Mouse (Mus musculus) gonadal fat pad, adult 2 months (tissue): Measurements from ENCODE around the gene Fam135a. TPM values are rescaled to one million over a fixed set of nuclear protein-coding genes. Genes with fewer than 3 reads are reported as not detected.
"Not testable (repeated sequence)": the region's sequence is repeated elsewhere in the genome, so short reads cannot be mapped to it uniquely, and the experiment has no call there.

ENCODE experiments used
- DNase-seq: peaks from one replicate; pipeline ENCODE4 v3.0.0-alpha.2; 2012; ENCODE audit warnings: low read depth
- polyA plus RNA-seq: library from polyadenylated mRNA; depleted of rRNA; stranded (reverse); fragments of >200 nt; gene quantifications from 2 replicates; pipeline ENCODE4 v1.2.3, GENCODE M21; 2012

The Fam135a gene
- polyA plus RNA-seq, 1 experiment, result 6.9 TPM

DNA sequence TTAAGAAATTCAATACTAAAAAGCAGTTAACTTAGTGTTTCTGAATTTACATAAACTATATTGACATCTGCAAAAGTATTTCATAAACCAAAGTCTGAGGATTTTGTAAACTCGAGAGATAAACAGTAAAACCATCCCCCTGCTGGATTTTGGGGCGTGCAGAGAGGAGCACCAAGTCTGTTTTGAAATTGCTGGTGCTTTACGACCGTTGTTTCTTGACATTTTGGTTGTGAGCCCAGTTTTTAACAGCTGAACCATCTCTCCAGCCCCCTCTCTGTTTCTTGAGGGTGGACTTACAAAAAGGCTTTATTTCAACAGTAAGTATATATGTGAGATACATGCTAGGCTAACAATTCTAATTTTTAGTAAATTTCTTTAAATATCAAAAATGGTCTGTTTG is 33.4 kb downstream of the Fam135a start:
- DNase-seq, result no peak

DNA sequence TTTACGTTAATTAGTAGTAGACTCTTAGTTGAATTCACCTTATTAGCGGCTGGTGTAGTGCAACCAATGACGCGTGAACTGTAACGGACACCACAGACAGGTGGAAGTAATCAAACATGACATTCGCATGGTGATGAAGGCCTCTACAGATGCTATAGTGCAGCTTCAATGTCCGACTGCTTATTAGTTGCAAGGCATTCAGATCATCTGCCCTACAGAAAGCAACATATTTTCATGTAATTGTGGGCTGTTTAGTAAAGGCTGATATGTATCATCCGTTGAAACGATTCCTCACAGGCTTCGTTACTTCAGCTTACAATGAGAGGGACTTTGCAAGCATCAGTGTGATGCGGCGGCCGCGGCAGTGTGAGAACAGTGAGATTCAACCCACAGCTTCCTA is 44.4 kb downstream of the Fam135a start:
- no peak for DNase-seq

DNA sequence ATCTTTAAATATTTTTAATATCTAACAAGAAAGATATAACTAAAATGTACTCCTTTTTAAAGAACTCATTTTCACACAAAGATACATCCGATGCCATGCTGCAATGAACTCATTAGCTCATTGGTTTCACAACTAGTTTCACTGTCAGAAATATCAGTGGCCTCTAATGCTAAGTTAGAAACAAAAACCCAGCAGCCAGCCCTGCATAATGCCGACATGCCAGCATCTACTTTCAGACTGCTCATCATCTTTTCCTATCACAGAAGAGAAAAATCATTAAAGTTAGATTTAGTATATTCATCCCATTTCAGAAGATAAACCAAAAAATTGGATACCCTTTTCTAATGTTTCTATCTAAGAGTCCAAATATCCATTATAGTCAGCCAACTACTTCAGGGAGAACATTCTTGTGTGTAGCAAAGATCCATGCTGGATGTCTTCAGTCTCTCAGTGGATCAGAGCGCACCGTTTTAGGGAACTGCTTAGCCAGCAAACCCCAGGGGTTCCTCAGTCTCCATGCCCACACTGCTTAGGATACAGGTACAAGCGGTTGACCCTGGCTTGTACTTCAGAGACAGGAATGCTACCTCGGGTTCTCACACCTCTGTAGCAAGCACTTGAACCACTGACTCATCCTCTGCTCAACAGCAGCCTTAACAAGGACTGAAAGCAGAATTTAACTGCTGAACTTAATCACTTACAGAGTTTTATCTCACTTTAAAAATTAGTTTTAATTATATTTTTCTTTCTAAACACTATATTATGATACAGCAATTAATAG is 53.2 kb downstream of the Fam135a start:
- DNase-seq, result no peak

DNA sequence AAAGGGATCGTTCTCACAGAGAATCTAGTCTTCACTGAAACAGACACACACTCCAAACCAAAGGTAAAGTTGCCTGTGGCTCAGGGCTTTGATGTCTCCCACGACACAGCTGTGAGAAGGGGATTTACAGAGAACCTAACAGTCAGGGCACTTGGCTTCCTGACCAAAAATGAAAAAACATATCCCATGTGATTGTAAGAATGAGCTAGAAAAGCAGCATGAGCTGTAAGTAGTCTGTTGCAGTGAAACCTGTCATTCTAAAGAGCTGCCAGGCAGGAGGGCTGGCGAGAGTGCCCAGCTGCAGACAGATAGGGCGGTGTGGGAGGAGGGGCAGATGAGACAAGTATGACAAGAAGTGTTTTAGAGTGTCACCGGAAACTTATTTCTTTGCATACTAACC is 54.5 kb downstream of the Fam135a start:
- no peak for DNase-seq

DNA sequence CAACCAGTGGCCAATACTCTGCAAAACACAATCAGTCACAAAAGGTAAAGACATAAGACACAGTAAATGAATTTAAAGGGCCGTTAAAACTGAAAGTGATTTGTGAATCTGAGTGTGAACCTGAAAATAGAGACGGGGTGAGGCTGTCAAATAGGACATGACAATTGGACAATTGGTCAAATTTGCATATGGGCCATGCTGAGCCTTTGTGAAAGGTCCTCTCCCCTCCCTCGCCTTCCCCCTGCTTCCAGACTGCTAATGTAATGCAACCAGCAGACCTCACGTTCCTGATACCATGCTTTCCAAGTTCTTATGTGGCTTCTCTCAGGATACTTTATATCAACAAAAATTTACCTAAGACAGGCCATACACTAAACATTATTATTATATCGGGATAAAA is 57.1 kb downstream of the Fam135a start:
- no peak for DNase-seq

DNA sequence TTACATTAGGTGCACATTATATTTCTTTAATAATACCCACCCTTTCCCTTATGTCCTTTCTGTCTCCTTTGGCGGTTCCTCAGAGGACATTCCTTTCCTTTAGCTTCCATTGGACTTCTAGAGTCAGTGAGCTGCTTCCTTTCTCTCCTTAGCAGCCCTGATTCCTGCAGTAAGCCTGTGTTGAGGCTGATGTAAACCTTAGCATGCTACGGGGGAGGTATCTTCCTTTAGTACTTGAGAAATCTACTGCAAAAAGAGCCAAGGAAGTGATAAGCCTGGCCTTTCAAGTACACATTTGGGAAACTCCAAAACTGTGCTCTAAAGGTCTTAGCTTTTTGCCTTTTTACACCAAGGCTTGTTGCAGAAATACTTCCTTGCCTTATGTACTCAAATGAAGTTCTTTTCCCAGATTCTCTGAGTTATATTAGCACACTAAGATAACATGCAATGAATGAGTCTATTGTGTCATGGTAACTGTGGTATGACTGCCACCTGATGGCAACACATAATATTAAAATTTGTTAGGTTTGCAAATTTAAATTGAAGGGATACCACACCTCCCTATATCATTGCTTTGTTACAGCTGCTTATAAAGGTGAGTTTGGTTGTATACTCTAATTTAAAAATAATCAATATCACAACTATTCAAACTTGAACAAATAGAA is 66.2 kb downstream of the Fam135a start:
- no peak for DNase-seq

DNA sequence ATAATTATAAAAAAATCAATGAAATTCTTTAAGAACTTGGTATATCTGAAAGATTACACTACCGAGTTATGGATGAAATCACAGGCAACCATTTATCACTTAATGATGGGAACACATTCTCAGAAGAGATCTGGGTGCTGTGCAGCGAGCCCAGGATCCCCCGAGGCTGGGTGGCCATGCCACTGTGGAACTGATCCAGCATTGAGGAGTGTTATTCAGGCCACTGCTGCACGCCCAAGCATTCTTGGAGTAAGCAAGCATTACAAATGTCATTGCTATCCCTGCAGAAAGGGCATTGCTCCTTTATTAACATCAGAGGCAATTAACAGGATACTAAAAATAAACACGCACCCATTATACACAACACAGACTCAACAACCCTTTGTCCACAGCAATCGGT is 89.3 kb downstream of the Fam135a start:
- no peak for DNase-seq

DNA sequence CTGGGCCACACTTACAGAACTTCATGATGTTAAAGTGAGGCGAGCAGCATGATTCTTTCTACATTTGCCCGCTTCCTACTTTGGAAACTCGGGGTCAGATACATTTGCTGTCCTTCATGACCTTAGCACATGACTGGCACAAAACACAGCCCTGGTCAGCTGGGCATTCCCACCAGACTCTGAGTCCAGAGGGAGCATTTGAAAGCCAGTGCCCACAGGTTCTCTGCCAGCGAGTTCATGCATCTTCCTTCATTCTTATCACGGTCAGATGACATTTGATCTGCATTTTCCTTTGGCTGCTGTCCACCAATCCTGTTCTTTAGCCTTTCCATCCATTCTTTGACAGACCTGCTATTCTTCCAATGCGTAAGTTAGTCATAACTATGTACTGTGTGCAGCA is 90.1 kb downstream of the Fam135a start:
- DNase-seq, result no peak

DNA sequence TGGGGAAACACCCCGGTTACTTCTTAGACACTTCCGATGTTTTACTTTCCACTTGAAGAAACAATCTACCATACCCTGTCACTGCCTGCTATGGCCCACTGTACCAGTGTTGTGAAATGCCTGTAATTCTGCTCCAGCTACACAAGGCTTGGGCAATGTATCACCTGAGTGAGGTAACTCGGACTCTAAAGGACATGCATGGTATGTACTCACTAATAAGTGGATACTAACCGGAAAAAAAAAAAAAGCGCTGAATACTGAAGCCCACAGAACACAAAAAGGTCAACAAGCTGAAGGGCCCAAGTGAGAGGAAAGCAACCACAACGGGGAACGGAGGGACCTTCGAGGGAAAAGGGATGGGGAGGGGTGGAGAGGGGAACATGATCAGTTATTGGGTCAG is 92.5 kb downstream of the Fam135a start:
- DNase-seq, result no peak

DNA sequence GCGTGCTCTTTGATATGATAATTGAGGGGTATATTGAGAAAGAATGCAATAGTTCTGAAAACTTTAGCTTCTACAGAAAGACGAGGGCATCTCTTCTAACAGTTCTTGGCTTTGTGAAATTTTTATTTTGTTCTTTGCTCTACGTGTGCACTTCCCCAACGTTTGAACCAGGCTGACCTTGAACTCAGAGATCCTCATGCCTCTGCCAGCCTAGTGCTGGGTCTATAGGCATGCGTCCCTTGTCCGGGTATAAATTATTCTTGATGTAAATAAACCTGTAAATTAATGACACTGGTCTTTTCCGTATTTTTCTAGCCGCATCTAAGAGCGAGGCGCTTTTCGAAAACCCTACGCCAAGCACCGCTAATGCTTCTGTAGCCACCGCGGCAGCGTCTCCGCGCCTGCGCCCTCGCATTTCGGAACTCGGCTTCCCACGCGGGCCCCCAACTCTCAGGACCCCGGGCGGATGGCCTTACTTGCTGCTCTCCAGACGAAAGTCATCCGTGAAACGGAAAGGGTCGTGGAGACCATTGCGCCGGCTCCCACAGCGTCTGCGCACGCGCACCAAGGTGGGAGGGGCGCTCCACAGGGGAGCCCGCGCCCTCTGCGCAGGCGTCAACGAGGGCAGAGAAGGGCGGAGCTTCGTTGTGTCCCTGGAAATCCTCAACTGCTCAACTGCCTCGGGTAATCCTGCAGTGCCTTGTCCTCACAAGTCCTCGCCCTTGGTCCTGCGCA is 94.9 kb downstream of the Fam135a start, which contains the start of gene Sdhaf4:
TSS of gene Sdhaf4 (minus strand) at position 587 of the 735 bp plus-strand sequence.
- peak; percentile 58 for DNase-seq

DNA sequence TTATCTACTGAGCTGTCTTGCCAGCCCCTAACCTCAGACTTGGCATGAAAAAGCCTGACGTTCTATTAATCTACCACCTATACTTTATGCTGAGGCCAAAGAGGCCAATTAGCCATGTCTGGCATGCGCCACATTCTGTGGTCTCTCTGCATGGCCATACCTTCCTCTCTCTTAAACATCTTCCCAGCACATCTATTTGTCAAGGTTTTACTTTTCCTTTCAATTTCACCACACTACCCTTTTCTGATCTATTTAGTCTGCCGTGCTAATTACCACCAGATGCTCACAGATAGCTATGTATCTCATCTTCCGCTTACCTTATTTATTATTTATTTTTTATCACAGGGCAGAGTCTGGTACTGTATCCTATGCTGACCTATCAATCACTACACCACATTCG is 100.8 kb downstream of the Fam135a start:
- DNase-seq, result no peak

DNA sequence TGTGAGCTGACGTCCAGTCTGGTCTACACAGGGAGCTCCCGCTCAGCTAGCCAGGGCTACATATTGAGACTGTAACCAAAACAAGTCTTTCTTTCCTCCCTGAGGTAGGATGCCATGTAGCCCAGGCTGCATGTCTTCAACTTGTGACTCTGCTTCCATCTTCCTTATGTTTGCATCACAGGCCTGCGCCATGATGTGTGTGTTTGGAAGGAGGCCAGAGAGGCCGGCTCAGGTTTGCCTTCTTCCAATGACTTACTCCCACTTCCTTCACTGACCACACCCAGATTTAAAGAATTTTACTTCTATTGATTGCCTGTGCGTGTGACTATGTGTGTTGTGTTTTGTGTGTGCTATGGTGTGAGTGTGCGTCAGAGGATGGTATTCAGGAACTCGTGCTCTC is 101.3 kb downstream of the Fam135a start:
- DNase-seq, result no peak

DNA sequence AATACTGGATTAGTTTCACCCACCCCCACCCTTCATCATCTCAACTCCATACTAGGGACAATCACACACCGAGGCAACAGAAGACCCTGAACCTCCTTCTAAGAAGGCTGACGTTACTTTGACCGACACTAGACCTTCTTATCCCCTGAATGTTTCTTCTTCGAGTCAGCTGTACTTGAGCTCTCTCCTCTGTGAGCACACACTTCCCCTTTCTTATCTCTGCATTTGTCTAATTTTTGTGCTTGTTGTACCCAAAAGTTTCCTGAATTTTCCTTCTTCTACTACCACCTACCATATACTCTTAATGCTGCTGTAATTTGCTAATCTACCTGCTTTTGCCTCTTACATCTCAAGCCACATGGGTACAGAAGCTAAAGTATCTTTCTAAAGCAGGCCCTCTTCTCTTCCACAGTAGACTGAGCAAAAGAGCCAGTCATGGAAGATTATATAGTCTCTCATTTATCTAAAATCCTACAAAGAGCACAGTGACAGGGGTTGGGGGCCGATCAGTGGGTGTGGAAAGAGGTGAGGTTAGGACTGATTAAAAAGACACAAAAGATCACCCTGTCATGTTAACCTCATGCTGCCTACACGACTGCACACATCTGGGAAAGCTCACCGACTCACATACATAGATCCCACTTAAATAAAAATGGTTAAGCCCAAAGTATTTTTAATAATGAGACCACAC is 101.9 kb downstream of the Fam135a start:
- no peak for DNase-seq

DNA sequence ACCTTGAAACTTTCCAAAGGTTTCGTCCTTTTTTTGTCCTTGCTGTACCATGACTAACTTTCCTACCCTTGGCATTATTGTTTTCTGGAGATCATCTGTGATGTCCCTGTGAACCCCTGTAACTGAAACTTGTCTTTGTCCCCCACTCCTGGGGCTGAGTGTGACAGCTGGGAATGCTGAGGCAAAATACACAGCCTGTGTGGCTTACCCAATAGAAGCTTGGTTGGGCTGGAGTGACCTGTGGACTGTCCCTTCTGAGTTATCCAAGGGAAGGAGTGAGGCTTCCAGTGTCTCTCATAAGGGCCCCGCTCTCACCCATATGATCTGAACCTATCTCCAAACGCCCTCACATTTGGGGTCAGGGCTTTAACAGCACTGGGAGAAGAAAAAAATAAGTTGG is 102.6 kb downstream of the Fam135a start:
- DNase-seq, result no peak

DNA sequence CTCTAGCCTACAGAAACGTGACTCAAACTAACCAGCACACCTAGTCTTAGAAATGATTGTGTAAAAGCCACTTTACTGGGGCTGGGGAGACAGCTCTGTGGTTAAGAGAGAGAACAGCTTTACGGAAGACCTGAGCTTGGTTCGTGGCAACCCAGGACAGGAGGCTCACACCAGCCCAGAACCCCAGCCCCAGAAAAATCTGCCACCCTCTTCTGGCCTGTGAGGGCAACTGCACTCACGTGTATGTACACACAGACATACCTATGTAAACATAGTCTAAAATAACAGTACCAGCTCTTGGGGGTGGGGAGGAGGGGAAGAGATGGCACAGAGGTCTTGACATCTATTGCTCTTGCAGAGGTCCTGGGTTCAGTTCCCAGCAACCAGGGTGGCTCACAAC is 104.7 kb downstream of the Fam135a start:
- DNase-seq, result no peak

DNA sequence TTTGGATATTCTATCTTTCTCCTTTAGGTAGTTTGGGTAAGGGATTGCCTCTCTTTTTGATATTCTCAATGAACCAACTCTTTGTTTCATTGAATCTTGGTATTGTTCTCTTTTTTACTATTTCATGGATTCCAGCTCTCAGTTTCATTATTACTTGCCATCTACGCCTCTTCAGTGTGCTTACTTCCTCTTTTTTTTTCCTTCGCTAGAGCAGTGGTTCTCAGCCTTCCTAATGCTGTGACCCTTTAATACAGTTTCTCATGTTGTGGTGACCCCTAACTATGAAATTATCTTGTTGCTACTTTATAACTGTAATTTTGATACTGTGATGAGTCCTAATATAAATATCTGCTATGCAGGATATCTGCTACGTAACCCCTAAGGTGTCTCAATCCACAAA is 117.0 kb downstream of the Fam135a start:
- no peak for DNase-seq

DNA sequence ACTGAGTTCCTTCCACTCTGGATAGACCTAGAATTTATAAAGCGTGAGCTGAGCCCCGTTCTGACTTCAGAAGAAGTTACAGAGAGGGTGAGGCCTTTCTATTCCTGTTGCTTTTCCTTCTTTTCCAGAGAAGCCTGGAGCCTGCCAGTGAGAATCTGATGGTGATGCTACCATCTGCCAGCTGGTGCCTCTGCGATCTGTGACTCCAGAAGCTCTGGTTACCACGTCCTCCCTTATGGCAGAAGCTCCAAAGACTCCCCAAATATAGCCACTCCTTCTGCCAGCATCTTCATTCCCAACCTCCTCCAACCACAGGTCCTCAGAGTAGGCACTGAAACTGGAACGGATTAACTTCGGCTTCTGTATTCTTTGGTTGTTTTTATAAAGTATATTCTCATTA is 121.9 kb downstream of the Fam135a start:
- no peak for DNase-seq

DNA sequence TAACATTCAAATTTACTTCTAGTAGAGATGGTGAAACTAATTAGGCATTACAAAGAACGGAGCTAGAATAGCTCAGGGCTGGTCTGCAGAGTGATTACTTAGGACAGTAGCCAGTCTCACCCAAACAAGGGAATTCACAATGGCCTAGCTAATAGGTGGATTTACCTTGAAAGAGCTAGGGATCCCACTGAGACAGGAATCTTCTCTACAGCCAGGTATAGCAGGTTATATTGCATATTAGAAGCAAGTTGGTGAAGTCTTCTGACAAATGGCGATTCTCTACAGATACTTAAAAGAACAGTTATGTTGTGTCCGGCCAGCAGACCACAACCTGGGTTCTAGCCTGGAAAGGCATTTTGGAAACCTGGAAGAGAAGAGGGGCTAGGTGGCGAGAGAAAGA is 129.0 kb downstream of the Fam135a start:
- DNase-seq, result not testable (repeated sequence)

DNA sequence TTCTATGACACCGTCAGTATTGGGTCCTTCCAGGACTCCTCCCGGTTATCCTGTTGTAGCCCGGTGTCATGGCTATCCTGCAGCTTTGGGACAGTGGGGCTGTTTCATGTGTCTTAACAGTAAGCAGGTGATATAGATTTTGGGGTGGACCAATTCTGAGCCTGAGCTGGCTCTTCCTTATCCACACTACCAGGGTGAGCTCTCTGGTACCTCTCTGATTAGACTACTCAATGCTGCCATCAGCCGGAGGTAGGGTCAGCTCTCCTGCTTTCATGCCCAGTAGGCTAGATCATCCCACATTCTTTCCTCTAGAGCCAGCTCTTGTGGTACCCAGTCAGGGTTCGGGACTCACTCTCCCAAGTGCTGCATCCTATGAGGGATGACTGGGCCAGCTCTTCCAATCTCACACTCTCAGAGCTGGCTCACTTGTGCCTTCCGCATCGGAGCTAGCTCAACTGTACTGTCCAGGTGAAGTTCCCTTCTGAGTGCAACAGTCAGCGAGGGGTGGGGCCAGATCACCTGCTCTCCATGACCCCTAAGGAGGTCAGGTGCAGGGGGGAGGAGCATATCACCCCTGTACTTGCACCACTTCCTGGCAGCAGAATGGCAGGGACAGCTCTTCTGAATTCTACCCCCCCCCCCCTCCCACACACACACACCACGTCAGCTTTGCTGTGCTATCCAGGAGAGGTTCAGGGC is 132.0 kb downstream of the Fam135a start:
- DNase-seq, result no peak

DNA sequence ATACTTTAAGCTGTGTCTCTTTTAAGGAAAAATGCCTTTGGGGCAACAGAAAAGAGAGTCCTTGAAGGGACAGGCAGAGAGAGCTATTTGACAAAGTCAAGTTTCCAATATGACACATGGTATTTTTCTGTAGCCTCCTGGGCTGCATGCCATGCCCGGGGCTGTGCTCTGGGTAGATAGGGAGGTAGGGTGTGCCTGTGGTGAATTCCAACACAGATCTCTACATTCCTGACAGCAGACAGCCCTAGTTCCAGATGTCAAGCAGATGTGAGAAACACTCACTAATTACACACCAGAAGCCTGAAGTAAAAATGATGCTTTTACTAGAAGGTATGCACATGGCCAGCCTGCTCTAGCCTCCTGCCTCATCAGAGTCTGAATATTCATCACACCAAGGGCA is 133.9 kb downstream of the Fam135a start:
- no peak for DNase-seq
